Mouse (Mus musculus): ENCODE measurements at regions not wholly inside any gene's neighbourhood (a gene's known extent, or its start where the extent isn't known, plus 50 kb on each side); places are given as distances from the start of the nearest gene placed in this dataset.

DNA sequence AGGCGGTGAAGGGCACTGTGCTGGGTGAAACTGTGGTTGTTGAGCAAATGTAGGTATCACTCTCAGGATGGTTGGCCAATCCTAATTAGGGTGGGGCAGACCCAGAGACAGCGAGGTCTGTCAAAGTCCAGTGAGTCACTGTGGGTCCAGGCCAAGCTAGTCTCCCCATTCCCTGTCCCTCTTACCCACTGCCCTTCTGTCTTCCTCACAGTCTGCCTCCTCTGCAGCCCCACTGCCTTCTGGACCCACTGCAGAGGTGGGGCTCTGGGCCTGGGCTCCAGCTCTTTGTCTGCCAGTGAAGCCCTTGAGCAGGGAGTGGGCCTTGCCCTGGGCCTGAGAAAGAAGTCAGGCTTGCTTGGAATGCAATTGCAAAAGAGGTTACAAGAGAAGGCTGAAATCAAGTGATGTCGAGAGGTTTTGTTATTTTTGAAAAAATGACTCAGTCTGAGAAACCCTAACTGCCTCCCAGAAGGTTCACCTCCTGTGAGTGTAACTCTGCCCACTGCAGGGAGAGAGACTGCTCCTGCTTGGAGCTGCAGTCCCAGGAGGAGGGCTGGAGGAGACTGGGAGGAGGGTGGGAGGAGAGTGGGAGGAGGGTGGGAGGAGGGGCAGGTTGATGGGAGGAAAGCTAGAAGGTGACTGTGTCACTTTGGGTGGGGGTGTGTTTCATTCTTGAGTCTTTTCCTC is 193.3 kb downstream of the 4933412E24Rik start:
- TF ChIP-seq EP300 (IDR thresholded peaks at IDR 0.05; ENCODE audit: insufficient read depth, low read depth, low read length), result 0 out of 2 replicates have a peak, but pooled peaks have one; percentile 20
- TF ChIP-seq CTCF (IDR thresholded peaks at IDR 0.05; ENCODE audit: low read depth, low read length), result no peak

All from ES-Bruce4 (cell line).